Mouse (Mus musculus): ENCODE measurements around the gene Cysltr2.
A peak's percentile ranks its signal among the peaks of the same experiment; 100 is the strongest.

Cysltr2 gene

DNA sequence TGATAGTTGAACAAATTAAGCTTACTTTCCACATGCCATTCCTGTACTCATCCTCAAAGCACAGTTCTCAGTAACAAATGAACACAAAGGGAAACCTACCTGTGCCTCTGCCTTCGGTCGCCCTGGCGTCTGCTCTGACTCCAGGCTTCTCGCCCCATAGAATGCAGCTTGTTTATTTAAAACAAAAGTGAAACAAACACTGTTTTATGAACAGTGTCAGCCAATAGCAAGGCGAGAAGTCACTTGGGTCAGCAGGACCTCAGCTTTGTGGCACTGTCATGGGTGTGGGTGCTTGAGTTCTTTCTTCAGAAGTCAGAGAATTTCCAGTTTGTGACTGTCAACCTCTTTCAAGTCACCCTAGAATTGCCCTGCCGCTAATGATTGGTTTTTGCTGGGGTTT lies at the start of gene Cysltr2:
TSS of gene Cysltr2 (minus strand) at position 178 of the 400 bp plus-strand sequence.
- DNase-seq (ENCODE audit: inconsistent age in 2 of 2, low spot score in 1 of 2): peak in 1 of 2 experiments; percentile 46

DNA sequence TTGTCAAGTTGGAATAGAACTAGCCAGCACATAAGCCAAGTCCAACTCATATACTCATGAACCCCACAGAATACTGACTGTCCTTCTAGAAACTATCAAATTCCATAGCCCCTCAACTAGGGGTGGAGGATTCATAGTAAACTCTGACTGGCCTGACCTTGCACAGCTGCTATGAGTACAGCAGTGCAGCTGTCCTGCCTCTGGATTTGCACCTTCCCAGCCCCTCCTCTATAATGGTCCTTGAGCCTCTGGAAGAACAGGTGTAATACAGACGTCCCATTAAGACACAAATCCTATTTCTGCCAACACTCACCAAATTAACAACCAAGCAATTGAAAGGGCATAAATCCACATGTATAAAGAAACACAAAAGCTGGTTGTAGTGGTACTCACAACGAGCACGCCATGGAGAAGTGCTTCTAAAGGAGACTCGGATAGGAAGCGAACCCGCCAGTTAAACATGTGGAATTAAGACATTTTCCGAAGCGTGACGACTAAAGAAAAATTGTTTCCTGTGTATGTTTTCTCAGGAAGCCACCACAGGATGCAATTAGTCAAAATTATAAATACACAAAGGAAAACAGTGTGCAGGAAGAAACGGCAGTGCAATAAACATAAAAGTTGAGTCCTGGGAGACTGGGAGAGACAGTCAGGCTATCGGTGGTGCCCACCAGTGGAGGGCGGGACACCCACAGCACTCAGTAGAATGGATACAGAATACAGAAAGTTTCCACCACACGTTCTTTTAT lies 46.1 kb upstream of the Cysltr2 start:
- peak in 1 of 2 experiments; percentile 45 for DNase-seq (ENCODE audit: inconsistent age in 2 of 2, low spot score in 1 of 2)

DNA sequence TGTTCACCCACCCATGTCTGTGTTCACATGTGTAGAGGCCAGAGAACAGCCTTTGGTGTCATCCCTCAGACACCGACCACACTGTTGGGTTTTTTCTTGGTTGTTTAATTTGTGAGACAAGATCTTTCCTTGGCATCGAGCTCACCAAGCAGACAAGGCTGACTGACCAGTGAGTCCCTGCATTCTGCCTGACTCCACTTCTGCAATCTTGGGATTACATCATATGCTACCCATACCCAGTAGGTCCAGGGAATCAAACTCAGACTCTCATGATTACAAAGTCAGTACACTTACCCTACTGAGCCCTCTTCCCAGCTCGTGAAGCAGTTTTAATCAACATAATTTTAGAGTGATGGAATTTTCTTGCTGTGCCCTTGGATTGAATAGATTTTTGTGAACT lies 44.0 kb upstream of the Cysltr2 start:
- DNase-seq (ENCODE audit: inconsistent age in 2 of 2, low spot score in 1 of 2): no peak

DNA sequence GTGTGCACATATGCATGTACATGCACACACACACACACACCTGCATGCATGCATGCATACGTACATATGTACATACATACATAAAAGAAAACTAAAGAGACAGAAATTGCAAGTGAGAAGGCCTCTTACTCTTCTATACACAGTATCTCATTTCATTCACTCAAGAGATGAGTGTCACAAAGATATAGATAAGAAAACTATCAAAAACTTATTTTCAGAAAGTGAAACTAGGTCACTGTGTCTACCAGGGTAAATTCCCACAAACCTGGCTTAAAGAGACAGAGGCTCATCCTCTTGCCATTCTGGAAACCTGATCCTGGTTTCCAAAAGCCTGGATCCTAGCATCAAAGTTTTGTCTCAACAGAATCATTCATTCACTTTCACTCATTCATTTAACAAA lies 39.3 kb upstream of the Cysltr2 start:
- DNase-seq (ENCODE audit: inconsistent age in 2 of 2, low spot score in 1 of 2): no peak

DNA sequence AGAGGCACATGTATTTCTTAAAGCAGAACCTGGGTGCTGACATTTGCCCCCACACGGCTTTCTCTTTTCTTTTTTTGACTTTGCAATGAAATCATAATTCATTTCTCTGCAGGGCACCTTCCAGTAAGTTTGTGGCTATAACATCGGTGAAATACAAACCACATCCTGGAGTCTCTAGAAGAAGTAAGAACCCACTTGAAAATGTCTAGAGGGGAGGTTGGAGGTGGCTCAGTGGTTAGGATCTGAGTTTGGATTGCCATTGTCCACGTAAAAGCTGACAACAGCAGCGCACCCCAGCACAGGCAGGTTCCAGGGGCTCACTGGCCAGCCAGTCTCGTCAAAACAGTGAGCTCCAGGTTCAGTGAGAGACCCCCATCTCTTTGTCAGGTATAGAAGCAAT lies 38.8 kb upstream of the Cysltr2 start:
- DNase-seq (ENCODE audit: inconsistent age in 2 of 2, low spot score in 1 of 2): no peak

DNA sequence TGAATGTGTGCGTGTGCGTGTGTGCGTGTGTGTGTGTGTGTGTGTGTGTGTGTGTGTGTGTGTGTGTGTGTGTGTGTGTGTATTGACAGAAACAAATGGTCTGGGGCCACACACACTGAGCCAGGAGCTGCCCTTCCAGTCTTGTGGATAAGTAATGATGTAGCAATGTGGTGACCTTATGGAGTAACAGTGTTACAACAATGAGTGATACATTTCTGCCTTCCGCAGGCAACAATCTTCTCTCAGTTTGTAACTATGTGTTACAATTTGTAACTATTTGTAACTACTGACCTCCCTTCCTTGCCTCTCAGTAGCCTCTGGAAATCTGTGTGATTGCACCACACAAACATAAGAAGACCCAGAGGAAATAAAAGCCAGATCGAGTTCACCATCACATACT lies 38.3 kb upstream of the Cysltr2 start:
- DNase-seq (ENCODE audit: inconsistent age in 2 of 2, low spot score in 1 of 2): no peak

DNA sequence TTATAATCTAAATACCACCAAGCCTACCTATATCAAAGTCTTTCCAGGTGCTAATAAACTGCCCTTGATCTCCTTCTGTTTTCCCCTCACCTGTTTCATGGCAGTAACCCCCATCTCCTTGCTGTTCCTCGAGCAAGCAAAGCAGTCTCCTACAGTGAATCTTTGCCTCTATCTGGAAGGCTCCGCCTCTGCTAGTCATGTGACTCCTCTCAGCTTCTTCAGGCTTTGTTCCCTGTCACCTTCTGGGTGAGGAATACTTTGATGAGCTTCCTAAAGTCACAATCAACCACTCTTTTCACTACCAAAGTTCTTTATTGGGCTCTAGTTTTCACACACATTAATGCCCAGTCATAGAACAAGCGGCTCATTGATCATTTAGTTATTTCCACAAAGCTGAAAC lies 37.5 kb upstream of the Cysltr2 start:
- no peak for DNase-seq (ENCODE audit: inconsistent age in 2 of 2, low spot score in 1 of 2)

DNA sequence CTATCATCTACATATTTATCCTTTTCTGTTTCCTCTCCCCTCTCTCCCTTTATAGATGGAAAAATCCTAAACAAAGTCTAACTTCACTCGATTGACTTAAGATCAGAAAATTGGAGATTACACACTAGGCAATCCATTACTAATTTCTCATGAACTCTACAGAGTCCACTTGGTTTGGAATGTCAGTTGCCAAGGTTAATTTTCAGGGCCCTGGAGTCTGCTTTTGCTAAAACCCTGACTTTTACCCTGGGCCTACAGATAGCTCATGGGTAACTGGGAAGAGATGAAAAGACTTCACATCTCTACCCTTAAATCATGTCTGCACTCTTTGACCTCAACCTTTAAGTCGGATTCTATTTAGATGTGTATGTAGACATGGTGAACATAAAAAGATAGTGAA lies 34.6 kb upstream of the Cysltr2 start:
- peak in 1 of 2 experiments; percentile 53 for DNase-seq (ENCODE audit: inconsistent age in 2 of 2, low spot score in 1 of 2)

DNA sequence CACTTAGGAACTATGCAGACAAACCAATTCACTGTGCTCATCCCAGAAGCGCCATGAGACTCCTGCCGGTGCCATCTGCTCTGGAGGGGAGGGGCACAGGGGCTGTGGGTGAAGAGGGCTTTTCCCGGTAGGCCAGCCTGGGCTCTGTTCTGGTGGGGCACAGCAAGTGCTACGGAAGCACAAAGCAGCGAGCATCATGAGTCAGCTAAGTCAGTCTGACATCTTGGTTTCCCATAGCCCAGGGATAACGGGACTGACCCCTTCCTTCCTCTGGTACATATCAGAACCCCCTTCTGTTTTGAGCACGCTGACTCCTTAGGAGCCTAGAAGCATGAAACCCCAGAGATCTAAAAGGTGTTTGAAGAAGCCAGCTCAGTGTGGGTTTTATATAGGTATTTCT lies 15.5 kb upstream of the Cysltr2 start:
- DNase-seq (ENCODE audit: inconsistent age in 2 of 2, low spot score in 1 of 2): no peak

DNA sequence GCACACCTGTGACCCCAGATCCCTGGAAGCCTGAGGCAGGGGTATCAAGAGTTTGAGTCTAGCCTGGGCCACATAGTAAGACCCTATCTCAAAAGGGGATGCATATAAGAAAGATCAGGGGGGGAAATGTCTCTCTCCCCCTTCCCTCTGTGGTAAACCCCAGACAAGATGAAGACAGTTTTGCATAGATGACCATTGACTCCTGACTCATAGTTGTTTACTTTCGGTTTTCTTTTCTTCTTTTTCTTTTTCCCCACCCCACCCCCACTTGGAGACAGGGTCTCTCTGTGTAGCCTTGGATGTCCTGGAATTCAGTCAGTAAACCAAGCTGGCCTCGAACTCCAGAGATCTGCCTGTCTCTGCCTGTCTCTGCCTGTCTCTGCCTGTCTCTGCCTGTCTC lies 9.8 kb upstream of the Cysltr2 start:
- DNase-seq (ENCODE audit: inconsistent age in 2 of 2, low spot score in 1 of 2): no peak

DNA sequence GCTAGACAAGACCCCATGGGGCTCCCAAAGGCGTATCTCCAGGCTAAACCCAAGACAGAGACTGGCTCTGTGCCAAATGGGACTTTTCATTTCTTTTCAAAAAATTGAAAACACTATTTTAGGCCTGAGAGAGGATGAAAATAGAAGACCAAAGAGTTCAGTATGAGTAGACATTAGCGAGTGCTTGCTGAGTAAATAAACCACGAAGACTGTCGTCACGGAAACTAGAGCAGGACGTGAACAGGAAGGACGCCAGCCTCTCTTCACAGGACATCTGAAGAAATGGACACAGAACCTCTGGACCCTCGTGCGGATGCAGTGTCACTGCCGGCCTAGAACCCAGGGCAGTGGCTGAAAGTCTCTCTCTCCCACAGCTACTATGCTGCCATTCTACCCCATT lies 8.8 kb upstream of the Cysltr2 start:
- DNase-seq (ENCODE audit: inconsistent age in 2 of 2, low spot score in 1 of 2): peak in 1 of 2 experiments; percentile 44

DNA sequence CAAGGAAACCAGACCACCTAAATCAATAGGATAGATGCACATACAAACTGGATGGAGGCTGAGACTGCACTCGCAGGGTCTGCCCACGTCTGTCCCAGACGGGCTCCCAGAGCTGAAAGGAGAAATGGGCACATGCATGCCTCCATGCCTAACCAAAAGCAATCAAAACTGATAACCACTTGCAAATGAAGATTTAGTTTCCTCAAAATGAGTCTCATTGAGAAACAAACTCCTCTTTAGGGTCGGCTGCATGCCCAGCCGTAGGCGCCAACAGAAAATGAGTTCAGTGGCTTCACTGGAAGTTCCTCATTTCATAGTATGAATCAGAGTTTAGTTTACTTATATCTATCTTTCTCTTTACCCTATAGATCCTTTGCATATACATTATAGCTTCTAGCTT lies 7.9 kb upstream of the Cysltr2 start:
- no peak for DNase-seq (ENCODE audit: inconsistent age in 2 of 2, low spot score in 1 of 2)

DNA sequence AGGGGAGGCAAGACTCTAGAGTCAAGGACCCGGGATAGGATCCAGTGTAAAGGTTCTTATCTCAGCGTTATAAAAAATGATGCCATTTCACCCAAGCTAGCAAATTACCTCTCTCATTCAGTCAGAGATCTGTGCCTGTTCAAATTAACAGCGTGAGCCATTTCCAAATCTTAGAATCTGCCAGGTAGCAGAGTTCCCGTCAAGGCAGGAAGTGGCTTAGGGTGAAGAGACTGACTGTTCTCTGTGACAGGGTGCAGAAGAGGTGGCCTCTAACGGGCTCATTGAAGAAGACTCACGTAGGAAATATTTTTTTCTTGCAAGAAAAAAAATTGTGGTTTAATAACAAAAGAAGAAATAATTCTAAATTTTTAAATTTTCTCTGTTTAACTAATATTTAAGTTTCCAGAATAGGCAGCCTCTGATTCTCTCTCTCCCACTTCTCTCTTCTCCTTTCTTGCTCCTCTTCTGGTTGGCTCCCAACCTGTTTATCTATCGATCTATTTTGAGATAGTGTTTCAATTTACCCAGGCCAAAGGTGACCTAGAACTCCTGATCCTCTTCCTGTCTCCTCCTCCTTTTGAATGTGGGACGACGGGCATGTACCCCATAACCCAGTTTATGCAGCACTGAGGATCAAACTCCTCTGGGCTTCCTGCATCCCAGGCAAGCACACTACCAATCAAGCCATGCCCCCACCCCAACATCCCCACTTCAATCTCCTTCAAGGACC lies 3.5 kb downstream of the Cysltr2 start:
- peak in 1 of 2 experiments; percentile 44 for DNase-seq (ENCODE audit: inconsistent age in 2 of 2, low spot score in 1 of 2)

DNA sequence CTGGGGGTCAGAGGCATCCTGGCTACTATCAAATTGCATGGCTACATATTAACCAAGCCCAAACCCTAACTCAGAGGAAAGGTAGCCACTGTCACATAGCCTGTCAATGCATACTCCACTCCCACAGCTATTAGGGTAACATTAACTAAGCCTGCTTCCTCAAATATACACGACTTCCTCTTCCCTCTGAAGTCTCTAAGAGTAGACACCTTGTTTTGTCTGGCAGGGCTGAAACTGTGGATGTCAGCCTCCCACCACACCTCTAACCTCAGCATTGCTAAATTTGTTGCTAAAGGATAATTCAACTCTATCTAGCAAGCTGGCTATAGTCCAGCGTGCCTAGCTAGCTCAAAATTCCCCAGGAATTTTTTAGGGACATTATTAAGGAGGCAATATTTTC lies 7.2 kb downstream of the Cysltr2 start:
- no peak for DNase-seq (ENCODE audit: inconsistent age in 2 of 2, low spot score in 1 of 2)

DNA sequence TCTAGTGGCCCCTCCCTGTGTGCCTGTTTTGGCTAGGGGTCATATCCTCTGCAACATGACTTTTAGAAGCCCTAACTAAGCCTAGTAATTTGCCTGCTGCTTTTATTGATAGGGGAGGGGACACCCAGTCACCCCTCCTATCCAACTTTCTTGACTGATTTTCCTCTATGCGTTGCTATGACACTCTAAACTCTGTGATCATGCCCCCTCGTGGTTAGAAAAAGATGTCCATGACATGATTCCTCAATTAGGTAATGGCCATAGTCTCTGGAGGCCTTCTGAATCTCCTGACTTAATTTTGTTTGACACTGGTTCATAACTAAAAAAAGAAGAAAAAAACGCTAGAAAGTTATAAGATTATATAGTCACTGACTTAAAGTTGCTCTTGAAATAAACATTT lies 15.6 kb downstream of the Cysltr2 start:
- no peak for DNase-seq (ENCODE audit: inconsistent age in 2 of 2, low spot score in 1 of 2)

DNA sequence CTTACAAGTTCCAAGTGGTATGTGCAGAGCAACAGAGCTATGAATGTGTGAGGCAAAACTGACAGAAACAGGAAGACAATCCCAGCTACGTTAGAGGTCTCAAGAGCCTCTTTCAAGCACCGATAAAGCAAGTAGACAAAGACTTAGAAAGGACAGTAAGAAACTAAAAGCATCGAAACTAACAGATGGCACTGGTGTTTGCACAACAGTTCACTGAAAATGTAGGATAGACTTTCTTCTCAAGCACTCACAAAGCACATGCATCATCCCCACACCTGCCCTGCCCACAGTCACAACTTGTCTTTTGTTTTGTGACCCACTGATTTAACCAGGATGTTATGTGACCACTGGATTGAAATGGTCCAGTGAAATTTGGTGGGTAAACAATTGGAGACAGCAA lies 17.7 kb downstream of the Cysltr2 start:
- no peak for DNase-seq (ENCODE audit: inconsistent age in 2 of 2, low spot score in 1 of 2)

DNA sequence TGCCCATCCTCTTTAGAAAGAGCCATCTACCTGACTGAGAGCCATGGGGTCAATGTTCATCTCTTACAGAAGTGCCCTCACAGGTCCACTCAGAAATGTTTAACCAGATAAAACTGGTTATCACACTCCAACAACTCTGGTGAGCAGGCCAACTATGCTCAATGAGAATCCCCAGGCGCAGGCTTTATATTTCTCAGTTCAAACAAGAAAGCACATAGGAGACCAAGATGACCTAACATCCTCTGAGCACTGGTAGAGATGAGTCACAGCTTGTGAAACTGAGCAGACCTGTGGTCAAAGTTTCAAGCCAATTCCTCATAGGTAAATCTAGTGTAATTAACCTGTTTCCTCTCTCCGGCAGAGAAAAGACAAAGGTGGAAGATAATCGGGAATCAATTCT lies 31.6 kb downstream of the Cysltr2 start:
- DNase-seq (ENCODE audit: inconsistent age in 2 of 2, low spot score in 1 of 2): no peak

DNA sequence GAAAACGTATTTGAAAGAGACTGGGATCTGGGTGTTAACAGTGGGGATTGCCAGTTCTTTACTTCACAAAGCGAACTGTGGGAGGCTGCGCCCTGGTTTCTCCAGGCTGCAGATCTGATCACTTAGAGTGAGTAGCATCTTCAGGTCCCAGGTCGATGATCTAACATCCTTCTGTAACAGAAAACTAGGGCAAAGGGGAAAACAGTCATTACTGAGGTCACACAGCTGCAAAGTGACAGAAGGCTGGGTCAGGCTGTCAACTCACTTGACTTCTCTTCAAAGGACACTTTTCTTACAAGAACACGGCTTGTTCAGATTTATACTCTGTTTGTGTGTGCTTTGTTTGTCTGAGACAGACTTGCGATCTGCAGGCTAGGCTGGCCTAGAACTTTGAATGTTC lies 33.5 kb downstream of the Cysltr2 start:
- DNase-seq (ENCODE audit: inconsistent age in 2 of 2, low spot score in 1 of 2): peak in 1 of 2 experiments; percentile 55

DNA sequence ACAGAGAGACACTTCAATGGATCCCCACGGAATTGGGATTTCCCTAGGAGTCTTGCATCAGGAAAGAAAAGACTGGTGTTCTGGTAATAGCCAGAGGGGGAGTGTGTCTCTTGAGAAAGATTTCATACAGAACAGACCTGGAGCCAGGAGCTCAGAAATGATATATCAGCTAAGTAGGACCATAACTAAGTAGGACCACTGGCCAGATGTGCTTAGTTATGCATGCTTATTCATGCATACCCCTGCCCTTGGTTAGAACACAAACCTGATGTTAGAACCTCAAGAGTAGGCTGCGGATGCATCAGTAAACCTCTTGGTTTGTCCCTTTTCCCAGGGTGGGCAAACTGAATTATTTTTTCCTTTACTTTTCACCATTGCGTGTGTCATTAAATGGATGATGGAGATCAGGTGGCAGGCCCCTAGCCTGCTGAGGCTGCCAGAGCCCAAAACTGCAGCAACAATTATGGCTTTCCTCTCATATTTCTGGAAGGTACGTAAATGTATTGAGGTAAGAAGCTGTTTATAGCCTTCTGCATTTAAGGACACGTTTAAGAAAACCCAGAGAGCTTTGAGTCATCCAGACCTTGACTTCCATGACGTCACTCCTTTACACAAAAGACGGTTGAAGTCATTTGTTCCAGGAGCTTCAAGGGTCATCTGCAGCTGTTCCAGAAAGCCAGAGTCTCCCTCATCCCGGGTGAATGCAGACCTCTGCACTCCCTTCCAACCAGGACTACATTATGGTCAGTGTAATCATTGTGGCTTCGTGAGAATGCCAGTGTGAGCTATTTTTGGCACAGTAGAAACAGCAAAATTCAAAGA lies 35.0 kb downstream of the Cysltr2 start:
- DNase-seq (ENCODE audit: inconsistent age in 2 of 2, low spot score in 1 of 2): peak; percentile 47 to 80

DNA sequence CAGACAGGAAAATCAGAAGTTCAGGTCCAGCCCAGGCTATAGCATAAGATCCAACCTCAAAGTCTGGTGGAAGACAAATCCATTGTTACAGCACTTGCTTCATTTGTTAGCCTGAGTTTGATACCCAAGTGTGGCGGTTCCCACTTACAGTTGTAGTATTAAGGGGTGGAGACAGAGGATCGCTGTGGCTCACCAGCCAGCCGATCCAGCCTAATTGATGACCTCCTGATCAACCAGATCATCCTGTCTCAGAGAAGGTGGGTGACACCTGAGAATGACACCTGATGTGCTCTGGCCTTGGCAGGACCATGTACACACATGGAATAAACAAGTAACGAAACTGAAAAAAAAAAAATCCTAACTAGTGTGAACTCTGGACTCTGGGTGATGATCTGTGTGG lies 47.1 kb downstream of the Cysltr2 start:
- DNase-seq (ENCODE audit: inconsistent age in 2 of 2, low spot score in 1 of 2): no peak

DNA sequence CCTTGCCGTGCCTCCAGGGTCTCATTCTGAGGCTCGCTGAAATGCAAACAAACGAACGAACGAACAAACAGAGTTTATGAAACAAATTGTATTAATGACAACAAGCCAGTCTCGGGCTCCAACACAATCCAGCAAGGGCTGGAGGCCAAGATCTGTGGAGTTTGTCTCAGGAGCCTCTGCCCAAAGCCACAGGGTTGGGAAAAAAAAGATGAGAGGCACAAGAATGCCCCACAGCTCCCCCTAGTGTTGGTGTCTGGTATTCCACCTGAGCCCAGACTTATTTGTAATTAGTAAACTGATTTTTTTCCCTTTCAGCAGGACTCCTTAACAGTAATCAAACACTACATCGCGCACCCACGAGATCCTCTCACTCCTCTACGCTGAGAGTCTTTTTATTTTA lies 48.6 kb downstream of the Cysltr2 start:
- peak; percentile 59 to 89 for DNase-seq (ENCODE audit: inconsistent age in 2 of 2, low spot score in 1 of 2)

DNA sequence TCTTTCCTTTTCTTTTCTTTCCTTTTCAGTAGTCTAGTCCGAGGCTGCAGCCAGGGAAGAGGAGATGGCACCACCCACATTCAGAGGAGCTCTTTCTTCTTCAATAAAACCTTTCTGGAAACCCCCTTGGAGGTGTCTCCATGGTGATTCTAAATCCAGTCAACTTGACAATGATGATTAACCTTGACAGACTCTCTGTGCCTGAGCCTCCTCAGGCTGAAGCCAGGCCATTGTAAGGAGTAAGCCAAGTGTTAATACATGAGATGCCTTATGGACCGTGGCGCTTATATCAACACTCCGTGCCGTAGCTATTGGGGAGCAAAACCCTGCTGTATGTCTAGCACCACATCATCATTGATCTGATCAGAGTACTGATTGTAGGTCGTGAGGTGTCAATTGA lies 50.8 kb downstream of the Cysltr2 start:
- no peak for DNase-seq (ENCODE audit: inconsistent age in 2 of 2, low spot score in 1 of 2)

Measured in adrenal gland, adult (tissue).